Mouse (Mus musculus) layer of hippocampus, adult 18-20 months (tissue): ENCODE measurements around the gene Dnajc15. TPM values are rescaled to one million over a fixed set of nuclear protein-coding genes. Genes with fewer than 3 reads are reported as not detected.
"Not testable (repeated sequence)": the region's sequence is repeated elsewhere in the genome, so short reads cannot be mapped to it uniquely, and the experiment has no call there.

ENCODE experiments used
- DNase-seq, 2 experiments: peaks; one replicate each; pipeline ENCODE4 v3.0.0; 2022; ENCODE audit warnings: low spot score in 2 of 2
- long read RNA-seq: library from polyadenylated mRNA; stranded (forward); transcript quantifications from one replicate; pipeline ENCODE4 v2.0.0, GENCODE M21; 2021
- total RNA-seq, 2 experiments: library from RNA; stranded (reverse); gene quantifications; 2 replicates each; pipeline ENCODE4 v1.2.3; 2021

Dnajc15 gene
- 10 to 100 TPM; 64.5 to 70.3 TPM for total RNA-seq
- long read RNA-seq, full-length matches to known transcripts = 33 of 51 reads
- long read RNA-seq, partial matches to known transcripts = 1 of 51 reads
- long read RNA-seq, other reads (novel, unspliced or antisense) = 17 of 51 reads

GRCm38 (mm10) chr14:77874304-77875241 is at the start of gene Dnajc15:
Dnajc15 (minus strand) TSS chr14:77875125.
- peak; percentile 77 to 91 for DNase-seq

GRCm38 (mm10) chr14:77923076-77923865 is 48.3 kb upstream of the Dnajc15 start:
- no peak for DNase-seq

DNA sequence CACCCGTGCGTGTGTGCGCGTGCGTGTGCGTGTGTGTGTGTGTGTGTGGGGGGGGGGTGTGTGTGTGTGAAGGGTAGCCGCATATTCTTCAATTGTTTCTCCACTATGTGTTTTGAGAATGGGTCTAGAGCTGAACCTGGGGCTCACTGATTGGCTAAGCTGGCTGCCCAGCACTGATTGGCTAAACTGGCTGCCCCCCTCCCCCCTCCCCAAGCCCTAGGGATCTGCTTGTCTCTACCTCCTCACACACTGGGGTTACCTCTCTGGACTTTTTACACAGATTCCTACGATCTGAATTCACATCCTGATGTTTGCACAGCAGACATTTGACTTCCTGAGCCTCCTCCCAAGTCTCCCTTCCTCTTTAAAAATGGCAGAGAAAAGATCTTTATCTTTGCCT is 46.7 kb upstream of the Dnajc15 start:
- DNase-seq = no peak

DNA sequence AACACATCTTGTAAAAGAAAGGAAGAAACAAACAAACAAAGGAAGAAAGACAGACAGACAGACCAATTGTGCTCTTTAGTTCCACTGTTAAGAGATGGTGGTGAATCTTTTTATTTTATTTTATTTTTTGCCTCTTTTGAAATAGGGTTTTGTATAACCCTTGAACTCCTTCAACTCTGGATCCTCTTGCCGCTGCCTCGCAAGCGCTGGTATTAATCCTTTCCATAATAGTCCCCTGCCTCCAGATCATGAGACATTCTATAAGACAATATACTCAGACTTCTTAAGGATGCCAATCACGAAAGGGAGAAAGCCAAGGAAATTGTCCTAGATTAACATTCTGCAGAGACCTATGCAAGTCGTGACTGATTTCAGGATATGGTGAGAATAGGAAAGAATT is 40.9 kb upstream of the Dnajc15 start:
- no peak for DNase-seq

- DNase-seq = no peak
Measured at GRCm38 (mm10) chr14:77906586-77906985, 31.7 kb upstream of the Dnajc15 start.

GRCm38 (mm10) chr14:77905466-77905865 is 30.5 kb upstream of the Dnajc15 start:
- DNase-seq = peak in 1 of 2 experiments; percentile 15

DNA sequence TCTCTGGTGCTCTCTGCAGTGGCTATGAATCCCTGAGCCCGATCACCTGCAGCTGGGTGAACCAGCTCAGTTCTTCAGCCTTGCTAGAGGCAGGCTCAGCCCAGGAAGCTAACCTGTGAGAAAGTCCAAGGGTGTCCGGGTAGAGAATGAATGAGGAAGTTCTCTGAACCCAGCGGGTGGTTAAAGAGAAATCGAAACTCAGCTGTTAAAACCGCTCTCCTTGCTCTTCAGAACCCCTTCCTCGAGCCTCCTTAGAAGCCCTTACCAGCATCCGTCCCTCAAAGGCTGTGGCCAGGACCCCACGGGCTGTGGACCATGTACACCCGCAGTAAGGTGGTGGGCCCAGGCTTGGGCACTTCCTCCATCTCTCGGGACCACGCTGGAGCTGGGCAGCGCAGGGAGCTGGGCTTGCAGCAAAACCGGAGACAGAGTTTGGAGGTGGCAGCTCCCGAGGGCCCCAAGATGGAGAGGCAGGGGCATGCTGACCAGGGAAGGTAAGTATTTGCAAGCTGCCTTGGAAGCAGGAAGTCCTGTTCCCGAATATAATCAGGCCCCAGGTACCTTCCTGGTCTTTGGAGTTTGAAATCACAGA is 29.3 kb upstream of the Dnajc15 start, which contains the start of gene Epsti1:
Gene Epsti1 (plus strand): TSS at position 69 of the 592 bp plus-strand sequence.
- DNase-seq = no peak

DNA sequence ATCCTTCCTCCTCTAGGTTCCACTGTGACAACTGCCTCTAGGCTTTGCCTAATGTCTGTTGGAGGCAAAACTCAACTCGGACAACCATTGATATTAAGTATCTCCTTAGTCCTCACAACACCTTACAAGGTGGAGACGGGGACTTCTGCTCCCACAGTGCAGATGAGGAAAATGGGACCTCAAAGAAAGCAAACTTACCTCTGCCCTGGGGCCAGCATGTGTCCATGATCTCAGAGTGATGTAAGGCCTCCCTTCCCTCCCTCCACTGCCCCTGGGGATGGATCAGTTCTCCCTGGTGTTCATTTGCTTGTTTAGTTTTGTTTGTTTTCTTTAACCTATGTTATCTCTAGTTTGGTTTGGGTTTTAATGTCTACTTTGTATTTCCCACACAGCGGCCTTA is 27.6 kb upstream of the Dnajc15 start:
- DNase-seq = no peak

DNA sequence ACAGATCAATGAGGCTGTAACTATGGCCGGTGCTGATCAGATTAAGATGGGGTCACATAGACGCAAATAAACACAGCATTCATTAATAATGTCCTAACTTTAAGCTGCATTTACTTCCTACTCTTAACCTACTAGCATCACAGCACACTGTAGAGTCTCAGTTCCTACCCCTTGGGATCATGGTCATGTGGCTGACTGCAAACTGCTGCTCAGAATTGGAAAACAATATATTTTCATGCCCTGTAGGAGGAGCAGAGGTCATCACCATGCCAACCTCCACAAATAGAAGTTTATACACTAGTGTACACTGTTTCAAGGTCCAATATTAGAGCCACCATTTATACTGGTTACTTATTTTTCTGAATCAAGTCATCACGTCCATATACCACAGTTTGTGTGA is 21.0 kb upstream of the Dnajc15 start:
- DNase-seq = no peak

DNA sequence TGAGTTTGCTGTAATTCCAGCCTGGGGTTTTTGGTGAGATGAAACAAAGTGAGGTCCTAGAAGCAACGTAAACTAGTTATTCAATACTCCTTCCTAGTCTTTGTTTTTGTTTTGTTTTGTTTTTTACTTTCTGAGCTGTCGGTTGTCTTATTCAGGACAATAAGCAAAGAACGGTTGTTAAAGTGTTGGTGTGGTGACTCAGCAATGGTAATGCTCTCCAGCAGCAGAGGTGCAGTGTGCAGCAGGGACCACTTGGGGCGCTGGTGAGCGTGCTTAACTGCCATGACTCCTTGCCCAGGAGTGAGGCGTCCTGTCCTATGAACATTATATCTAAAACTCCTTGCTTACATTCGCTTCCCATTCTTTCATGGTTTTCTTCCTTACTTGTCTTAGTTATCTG is 15.0 kb upstream of the Dnajc15 start:
- DNase-seq = no peak

DNA sequence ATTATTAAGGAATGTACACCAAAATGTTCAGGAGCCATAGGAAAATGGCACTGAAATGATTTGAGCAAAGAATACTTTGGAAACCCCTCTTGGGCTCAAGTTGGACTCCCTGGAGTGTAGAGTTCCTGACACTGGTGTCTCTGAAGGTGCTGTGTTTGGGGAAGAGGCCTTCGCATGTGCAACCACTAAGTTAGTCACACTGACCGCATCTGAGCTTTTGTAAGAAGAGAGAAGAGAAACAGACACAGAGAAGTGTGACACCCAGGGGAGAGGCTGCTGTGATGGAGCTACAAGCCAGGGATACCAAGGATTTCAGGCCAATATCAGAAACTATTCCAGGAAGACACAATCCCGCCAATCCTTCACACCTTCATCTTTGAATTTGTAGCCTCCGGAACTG is 12.0 kb upstream of the Dnajc15 start:
- no peak for DNase-seq

DNA sequence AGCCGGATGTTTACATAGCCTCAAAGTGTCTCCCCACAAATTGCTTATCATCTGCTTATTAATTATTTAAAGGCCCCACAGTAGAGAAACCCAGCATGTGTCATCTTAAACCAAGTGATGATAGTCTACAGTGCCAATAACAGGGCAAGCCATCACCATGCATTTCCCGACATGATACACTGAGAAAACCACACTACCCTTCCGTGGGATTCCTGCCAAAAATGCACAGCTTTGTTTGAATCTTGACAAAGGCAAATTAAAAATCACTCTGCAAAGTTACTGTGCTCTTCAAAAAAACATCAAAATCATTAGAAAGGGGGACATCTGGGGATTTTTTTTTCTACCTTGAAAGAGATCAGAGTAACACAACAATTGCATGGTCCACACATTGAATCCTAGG is 11.5 kb upstream of the Dnajc15 start:
- no peak for DNase-seq

DNA sequence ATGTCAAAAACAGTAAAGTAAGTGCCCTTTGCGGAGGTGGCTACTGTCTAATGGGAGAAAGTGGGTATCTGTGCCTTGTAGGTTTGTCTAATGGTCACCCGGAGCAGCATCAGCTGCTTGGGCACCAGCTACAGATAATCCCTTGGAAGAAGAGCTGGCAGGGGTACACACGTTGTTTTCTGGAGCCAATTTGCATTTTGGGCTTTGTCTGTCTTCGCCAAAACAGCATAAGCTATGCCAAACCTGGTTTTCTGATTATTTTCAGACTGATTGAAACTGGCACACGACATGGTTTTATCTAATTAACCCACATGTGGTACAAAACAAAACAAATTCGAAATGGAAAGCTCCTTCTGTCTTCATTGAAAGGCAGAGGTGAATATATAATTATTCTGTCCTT is 7.7 kb upstream of the Dnajc15 start:
- DNase-seq = peak in 1 of 2 experiments; percentile 34

DNA sequence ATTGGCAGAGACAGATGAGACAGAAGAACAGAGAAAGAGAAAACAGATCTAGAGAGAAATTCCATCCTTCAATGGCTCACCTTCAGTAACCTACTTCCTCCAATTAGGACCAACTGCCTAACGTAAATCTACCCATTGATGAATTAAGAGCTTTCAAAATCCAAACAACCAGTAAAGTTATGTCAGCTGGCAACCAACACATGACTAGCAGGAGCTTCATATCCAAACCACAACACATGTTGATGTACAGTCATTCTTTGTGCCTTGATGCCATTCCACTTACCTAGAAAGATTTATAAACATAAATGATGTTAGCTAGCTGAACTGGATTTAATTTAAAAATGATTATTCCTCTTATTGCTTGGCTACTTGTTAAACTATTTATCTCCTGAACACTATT is 7.1 kb upstream of the Dnajc15 start:
- no peak for DNase-seq

DNA sequence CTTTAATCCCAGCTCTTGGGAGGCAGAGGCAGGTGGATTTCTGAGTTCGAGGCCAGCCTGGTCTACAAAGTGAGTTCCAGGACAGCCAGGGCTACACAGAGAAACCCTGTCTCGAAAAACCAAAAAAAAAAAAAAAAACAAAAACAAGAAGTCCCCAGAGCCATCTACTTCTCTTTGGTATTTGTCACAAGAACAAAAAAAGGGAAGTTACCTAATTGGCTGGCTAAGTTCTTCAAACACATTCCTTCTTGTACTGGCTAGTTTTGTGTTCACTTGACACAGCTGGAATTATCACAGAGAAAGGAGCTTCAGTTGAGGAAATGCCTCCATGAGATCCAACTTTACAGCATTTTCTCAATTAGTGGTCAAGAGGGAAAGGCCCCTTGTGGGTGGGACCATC is 3.0 kb upstream of the Dnajc15 start:
- not testable (repeated sequence) for DNase-seq

DNA sequence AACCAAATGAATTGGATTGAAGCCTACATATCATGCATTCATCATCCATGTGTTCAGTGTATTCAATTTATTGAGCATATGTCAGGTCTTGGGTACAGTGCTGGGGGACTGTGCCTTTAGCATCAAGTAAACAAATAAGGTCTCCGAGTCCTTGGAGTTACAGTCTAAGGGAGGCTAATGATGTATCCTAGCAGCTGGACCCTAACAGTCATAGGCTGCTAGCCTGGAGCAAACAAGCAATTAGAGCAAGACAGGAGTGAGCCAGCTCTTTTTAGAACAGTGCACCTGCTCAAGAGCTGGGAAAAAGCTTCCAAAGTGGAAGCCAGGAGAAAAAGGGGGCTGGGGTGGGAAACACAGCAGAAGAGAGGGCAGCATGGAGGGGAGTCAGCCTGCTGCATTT is 1.3 kb upstream of the Dnajc15 start:
- no peak for DNase-seq

GRCm38 (mm10) chr14:77871380-77871975 is 3.4 kb downstream of the Dnajc15 start:
- DNase-seq = no peak

DNA sequence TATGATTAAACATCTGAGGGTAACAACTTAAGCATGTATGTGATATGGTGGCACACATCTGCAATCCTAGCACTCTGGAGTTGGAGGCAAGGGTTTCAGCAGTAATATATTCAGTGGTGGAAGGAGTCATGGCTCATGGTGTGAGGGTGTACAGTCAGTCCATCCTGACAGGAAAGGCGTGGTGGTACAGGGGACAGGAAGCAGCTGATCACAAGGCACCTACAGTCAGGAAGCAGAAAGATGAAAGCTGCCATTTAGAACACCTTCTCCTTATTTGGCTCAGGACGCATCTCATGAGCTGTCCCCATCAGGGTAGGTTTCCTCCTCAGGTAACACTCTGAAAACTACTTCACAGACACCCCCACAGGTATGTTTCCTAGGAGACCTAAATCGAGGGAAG is 4.0 kb downstream of the Dnajc15 start:
- DNase-seq = no peak

DNA sequence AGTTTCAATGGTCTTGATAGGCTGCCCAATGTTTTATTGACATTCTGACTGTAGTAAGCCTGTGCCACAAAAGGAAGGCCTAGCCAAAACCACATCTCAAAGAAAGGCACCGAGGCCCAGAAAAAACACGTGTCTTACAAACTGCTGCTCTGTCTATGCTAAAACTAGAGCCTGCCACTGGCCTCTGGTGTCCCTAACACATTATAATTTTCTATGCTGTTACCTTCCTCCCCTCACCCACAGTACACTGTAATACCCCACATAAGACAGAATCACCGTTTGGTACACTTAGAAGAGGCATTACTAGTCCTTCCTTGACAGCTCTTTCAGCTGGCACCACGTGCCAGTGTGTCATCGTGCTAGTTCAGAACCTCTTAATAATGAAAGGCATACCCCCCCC is 7.3 kb downstream of the Dnajc15 start:
- DNase-seq = no peak

- DNase-seq = no peak
Measured at GRCm38 (mm10) chr14:77864510-77864909, 10.4 kb downstream of the Dnajc15 start.

DNA sequence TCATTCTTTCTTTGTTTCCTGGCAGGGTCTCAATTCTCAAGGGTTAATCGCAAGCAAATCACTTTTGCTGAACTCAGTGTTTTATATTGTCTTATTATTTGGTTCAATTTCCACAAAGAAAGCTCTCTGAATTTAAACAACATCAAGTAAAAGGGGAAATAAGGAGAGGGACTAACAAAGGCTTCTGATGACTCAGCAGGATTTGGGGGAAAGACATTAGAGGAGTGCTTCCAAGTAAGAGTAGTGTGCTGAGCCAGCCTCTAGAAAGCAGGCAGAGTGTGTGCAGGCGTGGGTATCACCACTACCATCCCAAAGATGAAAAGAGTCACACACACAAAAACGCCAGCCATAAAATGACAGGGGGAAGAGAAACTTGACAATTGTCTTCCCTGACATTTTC is 10.9 kb downstream of the Dnajc15 start:
- no peak for DNase-seq
